Mouse (Mus musculus): Measurements from ENCODE around the gene Gm17657.

- TF ChIP-seq CTCF (IDR thresholded peaks at IDR 0.05; ENCODE audit: extremely low read depth, insufficient read depth, insufficient read length, insufficient replicate concordance) (no peak), POLR2A (IDR thresholded peaks at IDR 0.05; ENCODE audit: low read depth, low read length) (no peak)
These were observed 76.0 kb downstream of the Gm17657 start for GRCm38 (mm10) chr17:29473466-29473865.

Data from spleen, adult 2 months (tissue).